Mouse (Mus musculus) liver, embryonic 14.5 days (tissue): ENCODE measurements around the gene Ssu72.

Experiments used
- CTCF ChIP-seq: IDR thresholded peaks from 2 replicates; pipeline ENCODE4 v1.5.1; 2016; ENCODE audit warnings: antibody characterized with exemption, low read depth, control low read depth
- EP300 ChIP-seq: IDR thresholded peaks from 2 replicates; pipeline ENCODE4 v1.6.1; 2016; ENCODE audit warnings: antibody characterized with exemption, low read depth

DNA sequence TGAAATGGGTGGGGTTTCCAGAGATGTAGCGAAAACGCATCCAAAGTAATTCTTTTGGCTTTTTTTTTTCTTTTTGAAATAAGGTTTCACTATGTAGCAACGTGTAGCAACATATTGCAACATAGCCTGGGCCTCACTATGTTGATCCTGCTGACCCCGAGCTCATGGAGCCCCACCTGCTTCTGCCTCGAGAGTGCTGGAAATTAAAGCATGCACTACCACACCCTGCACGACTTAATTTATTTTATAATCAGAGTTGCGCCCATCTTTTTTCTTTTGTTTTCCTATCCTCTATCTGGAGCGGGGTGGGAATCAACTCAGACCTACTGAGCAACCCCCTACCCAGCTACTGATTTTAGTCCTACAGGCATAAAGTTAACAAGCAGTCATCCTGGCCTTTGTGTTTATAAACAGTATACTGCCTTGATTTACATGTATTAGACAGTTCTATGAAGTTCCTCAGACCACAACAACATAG lies 35.0 kb upstream of the Ssu72 start:
- TF ChIP-seq CTCF (no peak), EP300 (no peak)
